Mouse (Mus musculus) stomach, embryonic 14.5 days (tissue): Measurements from ENCODE around the gene Ntm. TPM values are rescaled to one million over a fixed set of nuclear protein-coding genes. Genes with fewer than 3 reads are reported as not detected.
A peak's percentile ranks its signal among the peaks of the same experiment; 100 is the strongest.

ENCODE experiments used
- ATAC-seq: fragments of 200-750 bp; cut with Nextera tagmentation; 2 replicates; pipeline ENCODE4 v1.8.0; 2017; ENCODE audit warnings: low read depth, moderate TSS enrichment; ENCODE audit not compliant: insufficient number of reproducible peaks, insufficient read depth, low FRiP score
- H3K27ac ChIP-seq: fragments of 300-500 bp; sonication (generic); 2 replicates; pipeline ENCODE4 v1.5.1; 2014; ENCODE audit warnings: mild to moderate bottlenecking, low read length, moderate library complexity, mixed read lengths
- H3K27me3 ChIP-seq: fragments of 300-500 bp; sonication (generic); 2 replicates; pipeline ENCODE4 v1.6.1; 2014; ENCODE audit warnings: low read length, control low read depth, mixed read lengths; ENCODE audit not compliant: control insufficient read depth, insufficient read depth
- H3K36me3 ChIP-seq: fragments of 300-500 bp; sonication (generic); 2 replicates; pipeline ENCODE4 v1.6.1; 2014; ENCODE audit warnings: mild to moderate bottlenecking, control low read depth, low read length, moderate library complexity, mixed read lengths; ENCODE audit not compliant: control insufficient read depth, insufficient read depth
- H3K4me1 ChIP-seq: fragments of 300-500 bp; sonication (generic); 2 replicates; pipeline ENCODE4 v1.6.1; 2014; ENCODE audit warnings: low read length, control low read depth, mixed read lengths; ENCODE audit not compliant: control insufficient read depth, insufficient read depth
- H3K4me2 ChIP-seq: fragments of 300-500 bp; sonication (generic); replicated peaks from 2 replicates; pipeline ENCODE4 v1.6.1; 2014; ENCODE audit warnings: low read depth, low read length, control low read depth
- H3K4me3 ChIP-seq: fragments of 300-500 bp; sonication (generic); 2 replicates; pipeline ENCODE4 v1.5.1; 2014; ENCODE audit warnings: low read depth, low read length, control low read depth
- H3K9ac ChIP-seq: fragments of 300-500 bp; sonication (generic); replicated peaks from 2 replicates; pipeline ENCODE4 v1.6.1; 2014; ENCODE audit warnings: low read depth, mild to moderate bottlenecking, control low read depth, low read length, moderate library complexity, mixed read lengths
- H3K9me3 ChIP-seq: fragments of 300-500 bp; sonication (generic); 2 replicates; pipeline ENCODE4 v1.6.1; 2016; ENCODE audit warnings: low read depth, low read length, control low read depth; ENCODE audit not compliant: control insufficient read depth
- WGBS: fragments of 180-500 bp; shearing (Covaris S2); extraction: QIAGEN DNeasy Blood & Tissue Kit; methylation state at CpG from one replicate; pipeline ENCODE4 v1.1.7; 2014; 5-methylcytosine and 5-hydroxymethylcytosine counted together
- polyA plus RNA-seq: library from polyadenylated mRNA; unstranded; fragments of >200 nt; fragmentation: Nextera tagmentation; extraction: Ambion mirVana; gene quantifications from 2 replicates; pipeline ENCODE4 v1.2.1, GENCODE M21; 2014

The Ntm gene
- polyA plus RNA-seq, 1 experiment from 2014 or later: 19.7 TPM

- Histone ChIP-seq H3K36me3 (no peaks in the 10 kb centered on the region), H3K4me2 (peak overlapping the region; percentile 90), H3K27me3 (no peaks in the 10 kb centered on the region; the same call in 1 of the 2 replicates), H3K27ac (peak overlapping the region; percentile 86), H3K9ac (peak overlapping the region; percentile 32; the same call in 1 of the 2 replicates), H3K9me3 (no peaks in the 10 kb centered on the region), H3K4me1 (no peaks in the 10 kb centered on the region), H3K4me3 (peak overlapping the region; percentile 47)
- peak; percentile 47; the same call in 1 of the 2 replicates for ATAC-seq
- under 1% methylated on average over 40 of the region's 40 CpGs for WGBS
These were observed 551.3 kb downstream of the Ntm start for GRCm38 (mm10) chr9:29411408-29412180.

DNA sequence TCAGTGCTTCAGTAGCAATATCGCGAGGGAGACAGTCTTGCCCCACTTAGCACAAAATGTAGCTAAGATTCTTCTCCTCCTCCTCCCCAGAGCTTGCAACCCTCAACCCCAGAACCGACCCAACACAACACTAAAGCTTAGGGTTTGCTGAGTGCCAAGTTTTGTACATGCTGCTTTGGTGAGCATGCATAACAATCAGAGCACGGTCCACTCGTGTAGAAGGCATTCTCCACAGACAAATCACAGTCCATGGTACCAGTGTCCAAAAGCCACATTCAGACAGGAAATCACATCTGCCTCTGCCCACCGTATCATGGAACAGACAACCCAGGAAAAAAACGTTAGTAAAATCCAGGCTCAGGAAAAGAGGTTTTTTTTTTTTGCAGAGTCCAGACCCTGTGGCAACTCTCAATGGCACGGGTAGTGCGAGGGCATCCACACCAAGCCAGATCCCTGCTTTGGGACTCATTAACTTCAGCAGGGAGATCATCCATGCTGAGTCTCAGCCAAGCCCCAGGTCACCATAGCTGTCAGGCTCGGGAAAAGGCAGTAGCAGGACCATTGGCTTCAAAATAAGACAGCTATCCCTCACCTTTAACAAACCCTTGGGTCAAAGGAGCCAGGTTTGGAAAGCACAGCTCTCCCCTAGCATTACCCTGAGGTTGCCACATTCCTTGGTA lies 552.1 kb downstream of the Ntm start:
- H3K9me3 ChIP-seq: no peaks in the 10 kb centered on the region
- peak overlapping the region; percentile 90 for H3K4me2 ChIP-seq
- no peaks in the 10 kb centered on the region for H3K4me1 ChIP-seq
- no peak for ATAC-seq
- peak overlapping the region; percentile 32; the same call in 1 of the 2 replicates for H3K9ac ChIP-seq
- no peak overlapping the region for H3K27ac ChIP-seq
- 49% methylated on average over 10 of the region's 10 CpGs for WGBS
- no peaks in the 10 kb centered on the region for H3K36me3 ChIP-seq
- H3K27me3 ChIP-seq: no peaks in the 10 kb centered on the region; the same call in 1 of the 2 replicates
- H3K4me3 ChIP-seq: peak overlapping the region; percentile 47

DNA sequence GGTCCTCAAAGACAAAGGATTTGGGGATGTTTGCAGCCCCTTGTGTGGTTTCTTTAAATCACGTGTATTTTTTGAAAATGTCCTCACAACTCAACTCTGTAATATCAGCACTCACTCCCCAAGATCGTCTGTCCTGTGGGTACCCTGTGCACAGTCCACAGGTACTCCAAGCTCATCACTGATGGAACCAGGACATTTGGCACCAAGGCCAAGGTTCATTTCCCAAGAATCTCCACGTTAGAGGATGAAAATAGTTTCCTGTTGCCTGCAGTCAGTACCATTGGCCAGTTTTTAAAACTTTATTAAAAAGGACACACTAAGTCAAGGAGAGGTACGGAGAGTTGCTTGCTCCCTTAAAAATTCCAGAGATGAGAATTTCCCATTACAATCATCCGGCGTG lies 552.7 kb downstream of the Ntm start:
- H3K4me2 ChIP-seq: peak overlapping the region; percentile 90; the same call in 1 of the 2 replicates
- 70% methylated on average over 6 of the region's 6 CpGs for whole genome bisulfite sequencing

GRCm38 (mm10) chr9:29409216-29409907 lies 553.6 kb downstream of the Ntm start:
- Histone ChIP-seq H3K4me1 (no peaks in the 10 kb centered on the region), H3K27me3 (no peaks in the 10 kb centered on the region; the same call in 1 of the 2 replicates), H3K36me3 (no peaks in the 10 kb centered on the region), H3K27ac (no peak overlapping the region), H3K9ac (no peak overlapping the region), H3K4me3 (no peak overlapping the region), H3K4me2 (no peak overlapping the region), H3K9me3 (no peaks in the 10 kb centered on the region)
- no peak for ATAC-seq
- 56% methylated on average over 8 of the region's 8 CpGs for WGBS

More for the DNA sequence above, 552.7 kb downstream of the Ntm start:
- no peaks in the 10 kb centered on the region; the same call in 1 of the 2 replicates for H3K27me3 ChIP-seq
- no peaks in the 10 kb centered on the region for H3K9me3 ChIP-seq
- H3K27ac ChIP-seq: no peak overlapping the region
- H3K9ac ChIP-seq: no peak overlapping the region
- peak overlapping the region; percentile 47; the same call in 1 of the 2 replicates for H3K4me3 ChIP-seq
- no peaks in the 10 kb centered on the region for H3K4me1 ChIP-seq
- no peak for ATAC-seq
- no peaks in the 10 kb centered on the region for H3K36me3 ChIP-seq

- no peak for ATAC-seq
- H3K4me1 ChIP-seq: no peaks in the 10 kb centered on the region
- H3K9ac ChIP-seq: no peak overlapping the region
- no peaks in the 10 kb centered on the region for H3K9me3 ChIP-seq
- no peak overlapping the region for H3K4me2 ChIP-seq
- H3K4me3 ChIP-seq: no peak overlapping the region
- no peak overlapping the region for H3K27ac ChIP-seq
- H3K27me3 ChIP-seq: no peaks in the 10 kb centered on the region; the same call in 1 of the 2 replicates
- H3K36me3 ChIP-seq: no peaks in the 10 kb centered on the region
These were observed 555.0 kb downstream of the Ntm start for GRCm38 (mm10) chr9:29407954-29408353.

- Histone ChIP-seq H3K4me1 (no peaks in the 10 kb centered on the region), H3K9ac (no peak overlapping the region), H3K4me2 (no peak overlapping the region), H3K4me3 (no peak overlapping the region), H3K9me3 (no peaks in the 10 kb centered on the region), H3K36me3 (no peaks in the 10 kb centered on the region), H3K27ac (no peak overlapping the region), H3K27me3 (no peaks in the 10 kb centered on the region; the same call in 1 of the 2 replicates)
- 93% methylated on average over 2 of the region's 2 CpGs for WGBS
- ATAC-seq: no peak
These were observed 556.0 kb downstream of the Ntm start for GRCm38 (mm10) chr9:29406973-29407372.

- Histone ChIP-seq H3K4me2 (no peak overlapping the region), H3K27me3 (no peaks in the 10 kb centered on the region; the same call in 1 of the 2 replicates), H3K27ac (no peak overlapping the region), H3K4me1 (no peaks in the 10 kb centered on the region), H3K9me3 (no peaks in the 10 kb centered on the region), H3K9ac (no peak overlapping the region), H3K4me3 (no peak overlapping the region), H3K36me3 (no peaks in the 10 kb centered on the region)
- ATAC-seq: no peak
- WGBS: 90% methylated on average over 1 of the region's 1 CpGs
These were observed 556.9 kb downstream of the Ntm start for GRCm38 (mm10) chr9:29406046-29406445.

GRCm38 (mm10) chr9:29400151-29400550 lies 562.8 kb downstream of the Ntm start:
- 49% methylated on average over 8 of the region's 8 CpGs for WGBS

More at GRCm38 (mm10) chr9:29400151-29400550, 562.8 kb downstream of the Ntm start:
- H3K4me2 ChIP-seq: no peak overlapping the region
- H3K4me1 ChIP-seq: no peaks in the 10 kb centered on the region
- H3K4me3 ChIP-seq: no peak overlapping the region
- H3K27me3 ChIP-seq: no peaks in the 10 kb centered on the region
- H3K9ac ChIP-seq: no peak overlapping the region
- H3K36me3 ChIP-seq: no peaks in the 10 kb centered on the region
- ATAC-seq: no peak
- H3K27ac ChIP-seq: no peak overlapping the region
- no peaks in the 10 kb centered on the region for H3K9me3 ChIP-seq
